Mouse (Mus musculus) limb, embryonic 14.5 days (tissue): Measurements from ENCODE around the gene Kcnip1. TPM values are rescaled to one million over a fixed set of nuclear protein-coding genes. Genes with fewer than 3 reads are reported as not detected.
A peak's percentile ranks its signal among the peaks of the same experiment; 100 is the strongest.

ENCODE experiments used
- ATAC-seq: fragments of 200-750 bp; cut with Nextera tagmentation; 2 replicates; pipeline ENCODE4 v1.8.0; 2017; ENCODE audit warnings: low read depth, moderate number of reproducible peaks, moderate TSS enrichment; ENCODE audit not compliant: low FRiP score
- DNase-seq: peaks from one replicate; pipeline ENCODE4 v3.0.0-alpha.2; 2015; ENCODE audit warnings: low spot score
- H3K27ac ChIP-seq: fragments of 300-500 bp; sonication (generic); replicated peaks from 2 replicates; pipeline ENCODE4 v1.5.1; 2014; ENCODE audit warnings: low read depth, mild to moderate bottlenecking, low read length, moderate library complexity, mixed read lengths
- H3K27me3 ChIP-seq: fragments of 300-500 bp; sonication (generic); 2 replicates; pipeline ENCODE4 v1.6.1; 2014; ENCODE audit warnings: low read length, mixed read lengths; ENCODE audit not compliant: control insufficient read depth, insufficient read depth
- H3K36me3 ChIP-seq: fragments of 300-500 bp; sonication (generic); 2 replicates; pipeline ENCODE4 v1.6.1; 2014; ENCODE audit warnings: mild to moderate bottlenecking, low read length, moderate library complexity, mixed read lengths; ENCODE audit not compliant: control insufficient read depth, insufficient read depth
- H3K4me1 ChIP-seq: fragments of 300-500 bp; sonication (generic); 2 replicates; pipeline ENCODE4 v1.6.1; 2014; ENCODE audit warnings: antibody characterized with exemption, low read length, mixed read lengths; ENCODE audit not compliant: control insufficient read depth, insufficient read depth
- H3K4me2 ChIP-seq: fragments of 300-500 bp; sonication (generic); replicated peaks from 2 replicates; pipeline ENCODE4 v1.6.1; 2014; ENCODE audit warnings: low read depth, mild to moderate bottlenecking, low read length, moderate library complexity; ENCODE audit not compliant: severe bottlenecking
- H3K4me3 ChIP-seq: fragments of 300-500 bp; sonication (generic); replicated peaks from 2 replicates; pipeline ENCODE4 v1.5.1; 2014; ENCODE audit warnings: low read length
- H3K9ac ChIP-seq: fragments of 300-500 bp; sonication (generic); 2 replicates; pipeline ENCODE4 v1.6.1; 2014; ENCODE audit warnings: mild to moderate bottlenecking, low read depth, low read length, moderate library complexity; ENCODE audit not compliant: severe bottlenecking
- H3K9me3 ChIP-seq: fragments of 300-500 bp; sonication (generic); 2 replicates; pipeline ENCODE4 v1.6.1; 2016; ENCODE audit warnings: low read length; ENCODE audit not compliant: control insufficient read depth
- POLR2A ChIP-seq: fragments of 200-500 bp; IDR thresholded peaks from 2 replicates; pipeline ENCODE4 v1.8.0; 2012; ENCODE audit warnings: inconsistent platforms, mild to moderate bottlenecking, moderate library complexity, borderline replicate concordance; ENCODE audit not compliant: insufficient read depth, insufficient read length; ENCODE audit errors: extremely low read depth
- WGBS: fragments of 180-500 bp; shearing (Covaris S2); extraction: QIAGEN DNeasy Blood & Tissue Kit; methylation state at CpG from one replicate; pipeline ENCODE4 v1.1.7; 2014; 5-methylcytosine and 5-hydroxymethylcytosine counted together
- polyA plus RNA-seq, 2 experiments: library from polyadenylated mRNA; depleted of rRNA in 1 of 2; stranded (reverse) in 1 of 2; unstranded in 1 of 2; fragments of >200 nt; fragmentation: Nextera tagmentation in 1 of 2; extraction: Ambion mirVana in 1 of 2; gene quantifications; 2 replicates each; pipeline versions ENCODE4 v1.2.1 to v1.2.3; 2012 to 2014

Kcnip1 gene
- polyA plus RNA-seq, 2 experiments, result 3.4 to 5.0 TPM

- 78% methylated on average over 5 of the region's 5 CpGs for WGBS
- H3K9me3 ChIP-seq, result no peaks in the 10 kb centered on the region
- no peak for DNase-seq
- H3K36me3 ChIP-seq, result no peaks in the 10 kb centered on the region
- H3K27ac ChIP-seq, result no peak overlapping the region
- H3K27me3 ChIP-seq, result no peaks in the 10 kb centered on the region; the same call in 1 of the 2 replicates
- no peak for TF ChIP-seq POLR2A
- no peak overlapping the region for H3K9ac ChIP-seq
- no peak overlapping the region for H3K4me3 ChIP-seq
- H3K4me1 ChIP-seq, result no peaks in the 10 kb centered on the region
- H3K4me2 ChIP-seq, result no peak overlapping the region
- ATAC-seq, result no peak
Observed at GRCm38 (mm10) chr11:33990002-33990401, 3.0 kb downstream of the Kcnip1 start.

- ATAC-seq, result no peak
- H3K9me3 ChIP-seq, result no peaks in the 10 kb centered on the region
- no peaks in the 10 kb centered on the region for H3K27me3 ChIP-seq
- no peak for TF ChIP-seq POLR2A
- 89% methylated on average over 2 of the region's 2 CpGs for WGBS
- no peaks in the 10 kb centered on the region for H3K36me3 ChIP-seq
- H3K4me1 ChIP-seq, result no peaks in the 10 kb centered on the region
- H3K9ac ChIP-seq, result no peak overlapping the region
- H3K27ac ChIP-seq, result no peak overlapping the region
- H3K4me2 ChIP-seq, result no peak overlapping the region
- no peak for DNase-seq
- no peak overlapping the region for H3K4me3 ChIP-seq
Observed at GRCm38 (mm10) chr11:33986525-33986924, 6.4 kb downstream of the Kcnip1 start.

- no peak overlapping the region for H3K4me2 ChIP-seq
- H3K4me3 ChIP-seq, result no peak overlapping the region
- H3K9ac ChIP-seq, result no peak overlapping the region
- ATAC-seq, result no peak
- 25% methylated on average over 4 of the region's 4 CpGs for WGBS
- H3K27me3 ChIP-seq, result no peaks in the 10 kb centered on the region
- DNase-seq, result no peak
- no peaks in the 10 kb centered on the region for H3K36me3 ChIP-seq
- H3K27ac ChIP-seq, result no peak overlapping the region
- H3K4me1 ChIP-seq, result 0 out of 2 replicates have a peak, but pooled peaks cover 4% of the 10 kb centered on the region
- no peak for TF ChIP-seq POLR2A
- H3K9me3 ChIP-seq, result no peaks in the 10 kb centered on the region
Observed at GRCm38 (mm10) chr11:33980146-33980545, 12.8 kb downstream of the Kcnip1 start.

GRCm38 (mm10) chr11:33975121-33975520 lies 17.8 kb downstream of the Kcnip1 start:
- Histone ChIP-seq H3K4me2 (no peak overlapping the region), H3K4me3 (no peak overlapping the region), H3K27me3 (no peaks in the 10 kb centered on the region), H3K9me3 (no peaks in the 10 kb centered on the region), H3K4me1 (no peaks in the 10 kb centered on the region), H3K9ac (no peak overlapping the region), H3K27ac (no peak overlapping the region), H3K36me3 (no peaks in the 10 kb centered on the region)
- WGBS, result 89% methylated on average over 2 of the region's 2 CpGs
- TF ChIP-seq POLR2A, result no peak
- DNase-seq (no peak), ATAC-seq (no peak)

- H3K4me3 ChIP-seq, result no peak overlapping the region
- no peaks in the 10 kb centered on the region for H3K4me1 ChIP-seq
- H3K36me3 ChIP-seq, result no peaks in the 10 kb centered on the region
- ATAC-seq (no peak), DNase-seq (peak; percentile 34)
- no peak for TF ChIP-seq POLR2A
- H3K27ac ChIP-seq, result no peak overlapping the region
- no peak overlapping the region for H3K9ac ChIP-seq
- WGBS, result 78% methylated on average over 14 of the region's 14 CpGs
- no peaks in the 10 kb centered on the region for H3K27me3 ChIP-seq
- no peaks in the 10 kb centered on the region for H3K9me3 ChIP-seq
- H3K4me2 ChIP-seq, result no peak overlapping the region
Observed at GRCm38 (mm10) chr11:33974341-33975040, 18.5 kb downstream of the Kcnip1 start.

GRCm38 (mm10) chr11:33972114-33972513 lies 20.8 kb downstream of the Kcnip1 start:
- Histone ChIP-seq H3K9me3 (no peaks in the 10 kb centered on the region), H3K9ac (no peak overlapping the region), H3K4me2 (no peak overlapping the region), H3K27ac (no peak overlapping the region), H3K36me3 (no peaks in the 10 kb centered on the region), H3K4me3 (no peak overlapping the region), H3K4me1 (no peaks in the 10 kb centered on the region; the same call in 1 of the 2 replicates), H3K27me3 (no peaks in the 10 kb centered on the region)
- ATAC-seq (no peak), DNase-seq (no peak)
- TF ChIP-seq POLR2A, result no peak
- 80% methylated on average over 7 of the region's 7 CpGs for whole genome bisulfite sequencing
